Mouse (Mus musculus) granulocyte monocyte progenitor cell, adult 5-6 weeks (primary cell): Measurements from ENCODE around the gene Bcl7a. TPM values are rescaled to one million over a fixed set of nuclear protein-coding genes. Genes with fewer than 3 reads are reported as not detected.

Source experiments
- ATAC-seq: replicated peaks from 2 replicates; pipeline ENCODE4 v1.8.0; 2016; ENCODE audit warnings: mild to moderate bottlenecking, moderate TSS enrichment, inconsistent platforms; ENCODE audit not compliant: poor library complexity, severe bottlenecking
- total RNA-seq, 2 experiments: library from RNA; stranded (forward) in 1 of 2; stranded (reverse) in 1 of 2; fragments of 200-712, 200-1000 nt in 1 of 2; fragments of >200 nt in 1 of 2; fragmentation: Nextera tagmentation in 1 of 2; gene quantifications; 2 replicates each; pipeline ENCODE4 v1.2.3; 2014 to 2017

Gene Bcl7a
- total RNA-seq (2014; fragmentation: Nextera tagmentation): 27.5 and 29.4 TPM in 2 replicates
- total RNA-seq (2017): 11.0 and 17.4 TPM in 2 replicates

GRCm38 (mm10) chr5:123343707-123344627 is at the start of gene Bcl7a:
Gene Bcl7a (plus strand): TSS chr5:123343834.
- peak; percentile 76 for ATAC-seq

- no peak for ATAC-seq
Observed at GRCm38 (mm10) chr5:123294653-123295052, 49.0 kb upstream of the Bcl7a start.

GRCm38 (mm10) chr5:123296224-123296806 is 47.3 kb upstream of the Bcl7a start:
- no peak for ATAC-seq

GRCm38 (mm10) chr5:123296972-123297754 is 46.5 kb upstream of the Bcl7a start:
- no peak for ATAC-seq

GRCm38 (mm10) chr5:123297830-123298229 is 45.8 kb upstream of the Bcl7a start:
- ATAC-seq: no peak

- no peak for ATAC-seq
Observed at GRCm38 (mm10) chr5:123298526-123298925, 45.1 kb upstream of the Bcl7a start.

- no peak for ATAC-seq
Observed at GRCm38 (mm10) chr5:123300496-123301034, 43.1 kb upstream of the Bcl7a start.

GRCm38 (mm10) chr5:123301780-123302521 is 41.7 kb upstream of the Bcl7a start:
- ATAC-seq: no peak

- ATAC-seq: no peak
Observed at GRCm38 (mm10) chr5:123307630-123308282, 35.9 kb upstream of the Bcl7a start.

- no peak for ATAC-seq
Observed at GRCm38 (mm10) chr5:123309816-123310215, 33.8 kb upstream of the Bcl7a start.

- no peak for ATAC-seq
Observed at GRCm38 (mm10) chr5:123310221-123310620, 33.4 kb upstream of the Bcl7a start.

- ATAC-seq: no peak
Observed at GRCm38 (mm10) chr5:123313058-123313630, 30.5 kb upstream of the Bcl7a start.

GRCm38 (mm10) chr5:123313851-123314380 is 29.7 kb upstream of the Bcl7a start:
- ATAC-seq: no peak

GRCm38 (mm10) chr5:123315219-123315866 is 28.3 kb upstream of the Bcl7a start:
- ATAC-seq: no peak

GRCm38 (mm10) chr5:123317992-123318391 is 25.6 kb upstream of the Bcl7a start:
- peak; percentile 75 for ATAC-seq

- no peak for ATAC-seq
Observed at GRCm38 (mm10) chr5:123320136-123320535, 23.5 kb upstream of the Bcl7a start.

- ATAC-seq: no peak
Observed at GRCm38 (mm10) chr5:123324242-123324641, 19.4 kb upstream of the Bcl7a start.
